Mouse (Mus musculus): Measurements from ENCODE around the gene Rbm10.

- TF ChIP-seq ELF1 (IDR thresholded peaks at IDR 0.05; ENCODE audit: low read depth, low read length) = no peak
- TF ChIP-seq POLR2A (IDR thresholded peaks at IDR 0.05; ENCODE audit: control insufficient read depth in 1 of 2, insufficient read depth in 1 of 2, low read depth in 1 of 2, low read length in 2 of 2, poor library complexity in 1 of 2) = no peak
- no peak for TF ChIP-seq NELFE (IDR thresholded peaks at IDR 0.05; ENCODE audit: low read depth, low read length)
- no peak for TF ChIP-seq USF2 (IDR thresholded peaks at IDR 0.05; ENCODE audit: borderline replicate concordance in 1 of 2, insufficient read depth in 1 of 2, low read depth in 1 of 2, low read length in 2 of 2)
- TF ChIP-seq CTCF (IDR thresholded peaks at IDR 0.05 in 2 of 3, conservative IDR thresholded peaks at IDR 0.05 in 1 of 3; ENCODE audit: control insufficient read depth in 1 of 3, insufficient read depth in 1 of 3, low read depth in 2 of 3, low read length in 3 of 3, poor library complexity in 1 of 3, severe bottlenecking in 1 of 3) = no peak
- no peak for TF ChIP-seq SIN3A (IDR thresholded peaks at IDR 0.05; ENCODE audit: low read length)
- TF ChIP-seq E2F4 (IDR thresholded peaks at IDR 0.05; ENCODE audit: borderline replicate concordance, low read depth, low read length) = no peak
- no peak for TF ChIP-seq ZC3H11A (IDR thresholded peaks at IDR 0.05; ENCODE audit: low read depth, low read length)
- TF ChIP-seq TAL1 (IDR thresholded peaks at IDR 0.05; ENCODE audit: low read length) = no peak
These were observed 41.6 kb downstream of the Rbm10 start for GRCm38 (mm10) chrX:20658891-20659406.

All from MEL (cell line).